Mouse (Mus musculus) heart, embryonic 12.5 days (tissue): Measurements from ENCODE around the gene Apopt1. TPM values are rescaled to one million over a fixed set of nuclear protein-coding genes. Genes with fewer than 3 reads are reported as not detected.

Source experiments
- ATAC-seq: fragments of 200-750 bp; cut with Nextera tagmentation; 2 replicates; pipeline ENCODE4 v1.8.0; 2017; ENCODE audit warnings: moderate TSS enrichment, moderate library complexity; ENCODE audit not compliant: insufficient number of reproducible peaks, low FRiP score
- H3K27ac ChIP-seq: fragments of 300-500 bp; sonication (generic); 2 replicates; pipeline ENCODE4 v1.5.1; 2016; ENCODE audit warnings: mild to moderate bottlenecking, moderate library complexity; ENCODE audit not compliant: poor library complexity, severe bottlenecking
- H3K27me3 ChIP-seq: fragments of 300-500 bp; sonication (generic); replicated peaks from 2 replicates; pipeline ENCODE4 v1.6.1; 2016; ENCODE audit warnings: mild to moderate bottlenecking, moderate library complexity
- H3K36me3 ChIP-seq: fragments of 300-500 bp; sonication (generic); 2 replicates; pipeline ENCODE4 v1.6.1; 2016; ENCODE audit warnings: mild to moderate bottlenecking, moderate library complexity
- H3K4me1 ChIP-seq: fragments of 300-500 bp; sonication (generic); replicated peaks from 2 replicates; pipeline ENCODE4 v1.6.1; 2016; ENCODE audit warnings: mild to moderate bottlenecking
- H3K4me2 ChIP-seq: fragments of 300-500 bp; sonication (generic); 2 replicates; pipeline ENCODE4 v1.6.1; 2016; ENCODE audit warnings: mild to moderate bottlenecking, moderate library complexity
- H3K4me3 ChIP-seq: fragments of 300-500 bp; sonication (generic); 2 replicates; pipeline ENCODE4 v1.5.1; 2016; ENCODE audit warnings: mild to moderate bottlenecking
- H3K9ac ChIP-seq: fragments of 300-500 bp; sonication (generic); 2 replicates; pipeline ENCODE4 v1.6.1; 2016; ENCODE audit warnings: mild to moderate bottlenecking, moderate library complexity
- H3K9me3 ChIP-seq: fragments of 300-500 bp; sonication (generic); replicated peaks from 2 replicates; pipeline ENCODE4 v1.6.1; 2016; ENCODE audit warnings: mild to moderate bottlenecking, moderate library complexity
- WGBS: fragments of 180-500 bp; shearing (Covaris S2); methylation state at CpG from one replicate; pipeline ENCODE4 v1.1.7; 2016; 5-methylcytosine and 5-hydroxymethylcytosine counted together
- polyA plus RNA-seq: library from polyadenylated mRNA; unstranded; fragments of >200 nt; fragmentation: Nextera tagmentation; extraction: Ambion mirVana; gene quantifications from 2 replicates; pipeline ENCODE4 v1.2.1, GENCODE M21; 2016

The Apopt1 gene
- polyA plus RNA-seq, 1 experiment from 2014 or later: 48.8 TPM

GRCm38 (mm10) chr12:111670976-111671375 lies 42.1 kb upstream of the Apopt1 start:
- peak overlapping the region; percentile 71 for H3K4me3 ChIP-seq
- H3K27me3 ChIP-seq: peaks cover 9% of the 10 kb centered on the region; the same call in 1 of the 2 replicates
- peaks cover 14% of the 10 kb centered on the region; the same call in 1 of the 2 replicates for H3K36me3 ChIP-seq
- H3K4me1 ChIP-seq: peaks cover 71% of the 10 kb centered on the region
- 0 out of 2 replicates have a peak overlapping the region, but pooled peaks have one; percentile 8 for H3K27ac ChIP-seq
- WGBS: under 1% methylated on average over 35 of the region's 35 CpGs
- H3K9ac ChIP-seq: peak overlapping the region; percentile 76
- no peaks in the 10 kb centered on the region for H3K9me3 ChIP-seq
- peak; percentile 3; the same call in 1 of the 2 replicates for ATAC-seq
- H3K4me2 ChIP-seq: peak overlapping the region; percentile 91

- no peak for ATAC-seq
- H3K4me1 ChIP-seq: peaks cover 66% of the 10 kb centered on the region
Measured at GRCm38 (mm10) chr12:111671431-111671902, 41.6 kb upstream of the Apopt1 start.

DNA sequence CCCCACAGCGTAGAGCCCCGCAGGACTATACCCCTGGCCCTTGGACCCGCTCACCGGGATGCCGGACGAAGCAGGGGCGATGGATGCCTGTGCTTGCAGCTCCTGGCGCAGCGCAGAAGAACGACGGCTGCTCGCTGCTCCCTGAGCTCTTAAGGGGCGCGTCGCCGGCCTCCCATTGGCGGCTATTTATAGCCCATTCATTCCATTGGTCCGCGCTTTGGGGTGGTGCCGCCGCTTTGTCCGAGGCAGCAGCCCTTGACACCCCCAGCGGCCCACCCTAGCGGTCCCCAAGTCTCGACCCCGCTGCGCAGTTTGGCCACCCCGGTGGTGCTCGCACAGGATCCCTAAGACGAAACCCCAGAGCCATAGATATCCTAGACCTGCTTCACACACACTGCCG lies 40.9 kb upstream of the Apopt1 start, which contains the start of gene Ckb:
TSS of gene Ckb (minus strand) at position 163 of the 400 bp plus-strand sequence.
- peak within 1 kb of the TSS; percentile 33; the same call in 1 of the 2 replicates for H3K27ac ChIP-seq
- H3K4me1 ChIP-seq: peaks cover 69% of the 10 kb centered on the region
- peaks cover 14% of the 10 kb centered on the region; the same call in 1 of the 2 replicates for H3K36me3 ChIP-seq
- WGBS: under 1% methylated on average over 31 of the region's 31 CpGs
- H3K4me3 ChIP-seq: peak within 1 kb of the TSS; percentile 71
- H3K9me3 ChIP-seq: no peaks in the 10 kb centered on the region
- H3K4me2 ChIP-seq: peak within 1 kb of the TSS; percentile 91
- ATAC-seq: peak; percentile 50
- H3K9ac ChIP-seq: peak within 1 kb of the TSS; percentile 76
- peaks cover 9% of the 10 kb centered on the region; the same call in 1 of the 2 replicates for H3K27me3 ChIP-seq

More at GRCm38 (mm10) chr12:111671431-111671902, 41.6 kb upstream of the Apopt1 start:
- Histone ChIP-seq H3K4me2 (peak overlapping the region; percentile 91), H3K36me3 (peaks cover 14% of the 10 kb centered on the region; the same call in 1 of the 2 replicates), H3K9me3 (no peaks in the 10 kb centered on the region), H3K9ac (peak overlapping the region; percentile 76), H3K4me3 (peak overlapping the region; percentile 71), H3K27me3 (peaks cover 9% of the 10 kb centered on the region; the same call in 1 of the 2 replicates), H3K27ac (peak overlapping the region; percentile 33; the same call in 1 of the 2 replicates)
- under 1% methylated on average over 34 of the region's 34 CpGs for WGBS

DNA sequence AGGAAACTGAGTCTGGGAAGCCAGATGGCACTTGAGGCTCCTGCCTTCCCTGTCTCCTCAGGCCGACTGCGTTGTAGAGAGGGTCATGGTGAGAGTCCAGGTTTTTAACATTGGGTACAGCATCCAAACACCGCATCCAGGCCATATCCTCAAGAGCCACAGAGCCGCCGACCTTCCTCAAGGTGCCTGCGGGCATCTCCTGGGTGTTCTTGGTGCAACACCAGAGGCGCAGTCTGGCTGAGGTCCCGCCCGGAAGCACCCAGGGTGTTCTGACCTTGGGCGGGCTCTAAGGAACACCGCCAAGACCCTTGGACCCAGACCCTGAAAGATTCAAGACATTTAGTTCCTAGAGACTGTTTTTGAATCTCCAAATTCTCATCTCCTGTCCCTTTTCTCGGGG lies 40.5 kb upstream of the Apopt1 start:
- Histone ChIP-seq H3K4me2 (peak overlapping the region; percentile 91), H3K27ac (no peak overlapping the region), H3K4me1 (peaks cover 73% of the 10 kb centered on the region), H3K4me3 (peak overlapping the region; percentile 71), H3K36me3 (peaks cover 14% of the 10 kb centered on the region; the same call in 1 of the 2 replicates), H3K27me3 (peaks cover 9% of the 10 kb centered on the region; the same call in 1 of the 2 replicates), H3K9me3 (no peaks in the 10 kb centered on the region), H3K9ac (peak overlapping the region; percentile 52)
- 7% methylated on average over 12 of the region's 12 CpGs for WGBS
- ATAC-seq: no peak

- no peak for ATAC-seq
- Histone ChIP-seq H3K4me2 (no peak overlapping the region), H3K9me3 (no peaks in the 10 kb centered on the region), H3K27ac (peak overlapping the region; percentile 6; the same call in 1 of the 2 replicates), H3K4me1 (peaks cover 67% of the 10 kb centered on the region), H3K9ac (no peak overlapping the region), H3K4me3 (no peak overlapping the region), H3K27me3 (peaks cover 9% of the 10 kb centered on the region; the same call in 1 of the 2 replicates), H3K36me3 (peaks cover 5% of the 10 kb centered on the region; the same call in 1 of the 2 replicates)
- 8% methylated on average over 2 of the region's 2 CpGs for WGBS
Measured at GRCm38 (mm10) chr12:111674850-111675486, 38.1 kb upstream of the Apopt1 start.

- peaks cover 57% of the 10 kb centered on the region for H3K4me1 ChIP-seq
- no peak overlapping the region for H3K4me3 ChIP-seq
- peaks cover 9% of the 10 kb centered on the region for H3K36me3 ChIP-seq
- H3K9me3 ChIP-seq: no peaks in the 10 kb centered on the region
- 78% methylated on average over 6 of the region's 6 CpGs for WGBS
- no peak for ATAC-seq
- H3K27me3 ChIP-seq: peaks cover 5% of the 10 kb centered on the region; the same call in 1 of the 2 replicates
- no peak overlapping the region for H3K4me2 ChIP-seq
- no peak overlapping the region for H3K27ac ChIP-seq
- peak overlapping the region; percentile 8; the same call in 1 of the 2 replicates for H3K9ac ChIP-seq
Measured at GRCm38 (mm10) chr12:111675797-111676580, 37.1 kb upstream of the Apopt1 start.

DNA sequence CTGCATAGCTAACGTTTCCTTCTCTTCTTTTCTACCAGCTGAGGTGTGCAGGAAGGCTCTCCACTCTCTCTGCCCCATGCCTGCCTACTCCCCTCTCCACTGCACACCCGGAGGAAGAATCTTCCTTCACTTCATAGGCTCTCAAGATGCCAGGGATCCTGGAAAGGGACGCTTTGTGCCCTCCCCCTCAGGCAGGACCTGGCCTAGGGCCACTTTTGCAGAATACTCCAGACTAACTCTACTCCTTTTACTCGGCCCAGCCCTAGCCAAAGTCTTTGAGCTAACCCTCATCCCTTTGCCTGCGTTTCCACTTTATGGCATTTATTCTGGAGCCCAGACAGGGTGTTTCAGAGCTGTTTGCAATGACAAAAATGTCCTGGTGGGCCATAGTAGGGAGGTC lies 35.6 kb upstream of the Apopt1 start:
- WGBS: 13% methylated on average over 5 of the region's 5 CpGs
- peak overlapping the region; percentile 99 for H3K27ac ChIP-seq
- H3K4me1 ChIP-seq: peaks cover 62% of the 10 kb centered on the region
- H3K36me3 ChIP-seq: peaks cover 16% of the 10 kb centered on the region
- peak; percentile 9; the same call in 1 of the 2 replicates for ATAC-seq
- H3K9ac ChIP-seq: peak overlapping the region; percentile 83
- peak overlapping the region; percentile 93 for H3K4me2 ChIP-seq
- H3K9me3 ChIP-seq: no peaks in the 10 kb centered on the region
- peaks cover 5% of the 10 kb centered on the region; the same call in 1 of the 2 replicates for H3K27me3 ChIP-seq
- peak overlapping the region; percentile 92 for H3K4me3 ChIP-seq

- H3K27ac ChIP-seq: peak within 1 kb of the TSS; percentile 99
- H3K9me3 ChIP-seq: no peaks in the 10 kb centered on the region
- H3K36me3 ChIP-seq: peaks cover 16% of the 10 kb centered on the region
- peak within 1 kb of the TSS; percentile 92 for H3K4me3 ChIP-seq
- peaks cover 1% of the 10 kb centered on the region; the same call in 1 of the 2 replicates for H3K27me3 ChIP-seq
- H3K4me2 ChIP-seq: peak within 1 kb of the TSS; percentile 93
- peak; percentile 86 for ATAC-seq
- peak within 1 kb of the TSS; percentile 83 for H3K9ac ChIP-seq
- under 1% methylated on average over 51 of the region's 51 CpGs for WGBS
- peaks cover 62% of the 10 kb centered on the region for H3K4me1 ChIP-seq
Measured at GRCm38 (mm10) chr12:111677882-111678669, 35.0 kb upstream of the Apopt1 start, which contains the start of gene Trmt61a. Gene Trmt61a, plus strand, starts transcription at chr12:111678105.

DNA sequence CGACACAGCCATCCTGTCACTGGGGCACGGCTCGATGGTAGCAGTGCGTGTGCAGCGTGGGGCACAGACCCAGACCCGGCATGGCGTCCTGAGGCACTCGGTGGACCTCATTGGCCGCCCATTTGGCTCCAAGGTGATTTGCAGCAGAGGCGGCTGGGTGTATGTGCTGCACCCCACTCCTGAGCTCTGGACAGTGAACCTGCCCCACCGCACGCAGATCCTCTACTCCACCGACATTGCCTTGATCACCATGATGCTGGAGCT lies 34.5 kb upstream of the Apopt1 start:
- WGBS: 6% methylated on average over 13 of the region's 13 CpGs
- Histone ChIP-seq H3K27ac (peak overlapping the region; percentile 99; the same call in 1 of the 2 replicates), H3K36me3 (peaks cover 17% of the 10 kb centered on the region), H3K4me2 (peak overlapping the region; percentile 93), H3K4me3 (peak overlapping the region; percentile 92), H3K4me1 (peaks cover 66% of the 10 kb centered on the region), H3K9ac (peak overlapping the region; percentile 83), H3K27me3 (no peaks in the 10 kb centered on the region), H3K9me3 (no peaks in the 10 kb centered on the region)
- ATAC-seq: no peak

DNA sequence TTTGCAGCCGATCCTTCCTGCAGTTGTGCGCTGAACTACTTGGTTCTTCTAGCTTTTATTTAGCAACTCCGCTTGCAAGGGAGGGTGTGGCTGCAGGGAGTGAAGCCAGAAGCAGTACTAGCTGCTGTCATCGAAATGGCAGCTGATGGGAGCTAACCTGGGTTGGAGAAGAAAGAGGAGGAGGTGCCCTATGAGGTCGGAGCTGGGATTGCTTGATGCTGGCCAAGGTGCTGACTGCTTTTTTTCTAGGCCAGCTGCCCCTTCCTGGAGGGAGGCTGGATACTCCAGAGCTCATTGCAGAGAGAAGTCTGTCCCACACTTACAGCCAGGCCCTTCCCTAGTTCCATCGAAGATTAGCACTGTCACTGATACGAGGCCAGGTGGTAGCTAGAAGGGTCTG lies 34.1 kb upstream of the Apopt1 start:
- ATAC-seq: no peak
- no peaks in the 10 kb centered on the region for H3K9me3 ChIP-seq
- H3K4me3 ChIP-seq: peak overlapping the region; percentile 92
- peaks cover 67% of the 10 kb centered on the region for H3K4me1 ChIP-seq
- 30% methylated on average over 7 of the region's 7 CpGs for WGBS
- peak overlapping the region; percentile 83 for H3K9ac ChIP-seq
- peaks cover 20% of the 10 kb centered on the region for H3K36me3 ChIP-seq
- peak overlapping the region; percentile 93 for H3K4me2 ChIP-seq
- no peaks in the 10 kb centered on the region for H3K27me3 ChIP-seq
- H3K27ac ChIP-seq: no peak overlapping the region
